Mouse (Mus musculus) liver, adult 2 months (tissue): ENCODE results near the gene Napepld. TPM values are rescaled to one million over a fixed set of nuclear protein-coding genes. Genes with fewer than 3 reads are reported as not detected.
"Not testable (repeated sequence)": the region's sequence is repeated elsewhere in the genome, so short reads cannot be mapped to it uniquely, and the experiment has no call there.

Experiments used
- DNase-seq: peaks from one replicate; pipeline ENCODE4 v3.0.0-alpha.2; 2011; ENCODE audit warnings: low read depth, low spot score; ENCODE audit errors: extremely low read depth
- H3K27ac ChIP-seq: fragments of 200-500 bp; replicated peaks from 2 replicates; pipeline ENCODE4 v1.5.1; 2012; ENCODE audit warnings: low read depth, mild to moderate bottlenecking, control low read depth, inconsistent platforms, low read length; ENCODE audit not compliant: insufficient read depth
- H3K27me3 ChIP-seq: fragments of 200-500 bp; 2 replicates; pipeline ENCODE4 v1.6.1; 2012; ENCODE audit warnings: mild to moderate bottlenecking, moderate library complexity, low read length, inconsistent platforms; ENCODE audit not compliant: control insufficient read depth, insufficient read depth
- H3K36me3 ChIP-seq: fragments of 200-500 bp; 2 replicates; pipeline ENCODE4 v1.6.1; 2012; ENCODE audit warnings: low read length, inconsistent platforms; ENCODE audit not compliant: control insufficient read depth, insufficient read depth
- H3K4me1 ChIP-seq: fragments of 200-500 bp; 2 replicates; pipeline ENCODE4 v1.6.1; 2011; ENCODE audit warnings: low read length; ENCODE audit not compliant: control insufficient read depth, insufficient read depth
- H3K4me3 ChIP-seq: fragments of 200-500 bp; 2 replicates; pipeline ENCODE4 v1.5.1; 2011; ENCODE audit warnings: low read depth, mild to moderate bottlenecking, control low read depth, low read length, moderate library complexity; ENCODE audit not compliant: insufficient read depth
- H3K79me2 ChIP-seq: fragments of 200-500 bp; 2 replicates; pipeline ENCODE4 v1.6.1; 2012; ENCODE audit warnings: inconsistent platforms, mild to moderate bottlenecking, low read length, moderate library complexity; ENCODE audit not compliant: control insufficient read depth, insufficient read depth
- H3K9ac ChIP-seq: fragments of 200-500 bp; 2 replicates; pipeline ENCODE4 v1.6.1; 2012; ENCODE audit warnings: low read depth, mild to moderate bottlenecking, control low read depth, inconsistent platforms, low read length
- CTCF ChIP-seq: fragments of 200-500 bp; IDR thresholded peaks from 2 replicates; pipeline ENCODE4 v1.5.1; 2011; ENCODE audit warnings: low read depth, low read length, control low read depth
- POLR2A ChIP-seq: fragments of 200-500 bp; IDR thresholded peaks from 2 replicates; pipeline ENCODE4 v1.6.1; 2011; ENCODE audit warnings: low read length, control low read depth; ENCODE audit not compliant: insufficient read depth; ENCODE audit errors: extremely low read depth
- WGBS: fragments of 180-500 bp; shearing (Covaris S2); methylation state at CpG from one replicate; pipeline ENCODE4 v1.1.7; 2018; 5-methylcytosine and 5-hydroxymethylcytosine counted together
- polyA plus RNA-seq: library from polyadenylated mRNA; depleted of rRNA; stranded (reverse); fragments of >200 nt; gene quantifications from 2 replicates; pipeline ENCODE4 v1.2.3, GENCODE M21; 2012
- total RNA-seq: library from RNA; depleted of rRNA; stranded (reverse); fragments of >200 nt; gene quantifications from 2 replicates; pipeline ENCODE4 v1.2.3, GENCODE M21; 2014

Napepld gene
- total and polyA plus RNA-seq, 2 experiments: 0.40 to 0.83 TPM

DNA sequence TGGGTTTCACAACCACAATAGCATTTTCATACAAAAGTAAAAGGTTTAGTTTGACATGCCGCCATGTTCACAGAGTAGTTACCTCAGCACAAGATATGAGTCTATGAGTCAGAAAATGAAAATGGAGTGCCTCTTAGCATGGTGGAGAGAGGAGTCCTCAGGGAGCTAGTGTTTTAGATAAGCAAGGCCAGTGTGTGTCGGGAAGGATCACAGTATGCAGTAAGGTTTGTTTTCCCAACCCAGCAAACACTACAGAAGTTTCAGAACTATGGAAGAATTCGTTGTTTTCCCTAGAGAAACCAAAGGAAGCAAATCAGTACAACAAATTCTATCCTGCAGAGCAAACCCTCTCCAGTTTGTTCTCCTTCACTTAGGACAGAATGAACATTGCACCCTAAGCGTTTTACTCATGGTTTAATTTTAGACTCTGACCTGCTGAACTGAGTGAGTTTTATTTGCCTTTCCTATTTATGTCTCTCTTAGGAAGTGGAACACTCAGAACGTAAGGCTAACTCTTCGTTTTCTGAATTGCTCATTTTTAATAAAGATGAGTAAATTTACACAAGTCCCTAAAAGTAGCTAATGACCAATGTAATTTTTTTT is 1.8 kb upstream of the Napepld start:
- H3K36me3 ChIP-seq: no peaks in the 10 kb centered on the region
- H3K27ac ChIP-seq: peak overlapping the region; percentile 57
- DNase-seq: peak; percentile 86
- no peak overlapping the region for H3K4me3 ChIP-seq
- TF ChIP-seq POLR2A (no peak), CTCF (no peak)
- 30% methylated on average over 6 of the region's 6 CpGs for WGBS
- no peak overlapping the region for H3K9ac ChIP-seq
- H3K79me2 ChIP-seq: no peaks in the 10 kb centered on the region
- peaks cover 5% of the 10 kb centered on the region for H3K4me1 ChIP-seq
- no peaks in the 10 kb centered on the region for H3K27me3 ChIP-seq

DNA sequence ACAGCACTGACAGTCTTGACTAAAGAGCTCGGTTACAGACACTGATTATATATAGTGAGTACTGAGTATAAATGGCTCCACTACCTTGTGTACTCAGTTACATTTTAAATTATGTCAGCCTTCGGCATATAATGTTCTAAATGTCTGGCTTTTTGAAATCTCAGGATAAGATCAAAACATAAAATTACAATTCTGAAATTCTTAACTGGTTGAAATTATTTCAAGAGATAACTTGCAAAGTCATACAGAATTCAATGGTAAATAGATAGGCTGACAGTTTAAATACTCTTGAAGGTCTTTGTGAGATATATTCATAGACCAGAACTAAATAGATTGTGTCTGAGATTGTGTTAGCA is 791 bp upstream of the Napepld start:
- 39% methylated on average over 2 of the region's 2 CpGs for WGBS
- Histone ChIP-seq H3K4me1 (peaks cover 5% of the 10 kb centered on the region), H3K9ac (no peak overlapping the region), H3K4me3 (peak overlapping the region; percentile 83), H3K27me3 (no peaks in the 10 kb centered on the region), H3K79me2 (no peaks in the 10 kb centered on the region), H3K36me3 (no peaks in the 10 kb centered on the region), H3K27ac (peak overlapping the region; percentile 98; the same call in 1 of the 2 replicates)
- TF ChIP-seq POLR2A: no peak
- TF ChIP-seq CTCF: no peak
- no peak for DNase-seq

DNA sequence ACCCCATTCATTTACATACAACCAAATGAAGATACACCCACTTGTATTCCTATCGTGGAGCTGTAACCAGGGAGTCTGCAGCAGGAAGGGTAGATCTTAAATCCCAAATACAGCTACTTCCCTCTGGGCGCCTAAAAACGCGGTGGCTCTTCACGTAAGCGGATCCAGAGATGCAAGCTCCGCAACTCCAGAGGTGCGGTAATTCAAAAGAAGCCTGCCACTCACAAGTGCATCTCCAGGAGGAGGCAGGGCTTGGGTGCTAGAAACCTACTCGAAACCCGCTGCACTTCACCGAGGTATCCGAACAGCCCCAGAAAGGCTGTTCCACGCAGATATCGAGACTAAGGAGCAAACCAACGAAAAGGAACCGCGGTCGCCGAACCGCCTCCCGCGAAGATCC is 262 bp downstream of the Napepld start:
- TF ChIP-seq POLR2A (no peak), CTCF (no peak)
- no peaks in the 10 kb centered on the region for H3K79me2 ChIP-seq
- no peaks in the 10 kb centered on the region for H3K36me3 ChIP-seq
- peaks cover 5% of the 10 kb centered on the region for H3K4me1 ChIP-seq
- H3K27me3 ChIP-seq: no peaks in the 10 kb centered on the region
- H3K4me3 ChIP-seq: peak overlapping the region; percentile 58
- H3K27ac ChIP-seq: no peak overlapping the region
- under 1% methylated on average over 22 of the region's 22 CpGs for WGBS
- DNase-seq: no peak
- H3K9ac ChIP-seq: peak overlapping the region; percentile 63

DNA sequence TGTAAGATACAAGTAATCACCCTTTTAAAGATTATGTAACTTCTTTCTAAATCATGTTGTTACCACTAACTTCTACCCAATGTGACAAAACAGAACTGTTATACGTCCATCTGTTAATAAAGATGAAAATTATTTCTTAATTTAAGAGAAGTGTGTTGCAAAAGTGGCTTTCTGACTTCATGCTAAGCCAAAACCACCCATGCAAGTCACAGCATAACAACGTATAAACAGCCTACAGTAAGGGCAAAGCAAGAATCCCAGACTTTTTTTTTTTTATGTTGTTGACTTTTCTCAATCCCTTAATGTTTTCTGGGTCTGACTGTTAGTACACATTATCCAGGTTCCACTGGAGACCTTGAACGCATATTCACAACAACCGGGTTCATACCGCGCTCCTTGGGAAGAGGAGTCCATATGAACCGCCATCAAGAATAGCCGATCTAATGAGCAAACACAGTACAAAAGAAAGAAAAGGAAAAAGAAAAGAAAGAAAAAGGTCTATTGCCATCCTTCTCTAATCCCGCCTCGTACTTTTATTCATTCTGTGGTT is 849 bp downstream of the Napepld start:
- WGBS: 28% methylated on average over 10 of the region's 10 CpGs
- Histone ChIP-seq H3K27ac (no peak overlapping the region), H3K9ac (no peak overlapping the region), H3K36me3 (no peaks in the 10 kb centered on the region), H3K79me2 (no peaks in the 10 kb centered on the region), H3K27me3 (no peaks in the 10 kb centered on the region), H3K4me3 (no peak overlapping the region), H3K4me1 (peaks cover 5% of the 10 kb centered on the region)
- no peak for DNase-seq
- TF ChIP-seq POLR2A: no peak
- TF ChIP-seq CTCF: no peak

DNA sequence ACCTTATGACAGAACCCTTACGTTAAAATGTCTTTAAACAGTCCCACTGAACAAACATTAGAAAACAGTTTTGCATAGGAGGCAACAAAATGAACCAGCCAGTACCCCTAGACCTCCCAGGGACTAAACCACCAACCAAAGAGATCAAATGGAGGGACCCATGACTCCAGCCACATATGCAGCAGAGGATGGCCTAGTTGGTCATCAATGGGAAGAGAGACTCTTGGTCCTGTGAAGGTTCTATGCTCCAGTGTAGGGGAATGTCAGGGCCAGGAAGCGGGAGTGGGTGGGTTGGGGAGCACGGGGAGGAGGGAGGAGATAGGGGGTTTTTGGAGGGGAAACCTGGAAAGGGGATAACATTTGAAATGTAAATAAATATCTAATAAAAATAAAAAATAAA is 1.6 kb downstream of the Napepld start:
- WGBS: 96% methylated on average over 3 of the region's 3 CpGs
- H3K4me1 ChIP-seq, DNase-seq: not testable (repeated sequence)

DNA sequence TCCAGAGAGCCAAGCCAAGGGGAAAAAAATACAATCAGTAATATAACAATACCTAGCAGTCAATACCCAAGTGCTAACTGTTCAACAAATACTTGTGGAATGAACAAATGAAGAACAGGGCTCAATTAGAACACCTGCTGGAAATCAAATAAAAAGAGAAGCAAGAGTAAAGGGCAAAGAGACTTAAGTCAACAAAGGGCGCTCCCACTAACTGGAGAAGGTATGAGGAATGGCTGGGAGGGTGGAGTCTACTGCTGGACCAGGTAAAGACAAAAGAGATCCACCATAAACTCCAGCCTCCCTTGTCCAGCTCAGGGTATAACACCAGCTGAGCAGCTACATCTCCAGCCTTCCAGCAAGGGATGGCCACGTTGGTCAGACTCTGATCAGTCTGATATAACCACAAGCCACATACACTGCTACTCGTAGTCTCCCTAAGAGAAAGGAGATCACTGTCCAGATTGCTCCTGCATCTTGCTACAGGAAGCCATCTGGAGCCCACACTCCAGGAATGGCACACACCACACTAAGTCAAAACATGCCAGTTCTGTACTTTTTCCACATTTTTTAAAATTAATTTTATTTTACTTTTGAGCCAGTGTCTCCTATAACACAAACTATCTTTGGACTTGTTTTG is 6.2 kb downstream of the Napepld start:
- Histone ChIP-seq H3K9ac (no peak overlapping the region), H3K4me3 (no peak overlapping the region), H3K4me1 (no peaks in the 10 kb centered on the region), H3K36me3 (no peaks in the 10 kb centered on the region), H3K27ac (no peak overlapping the region), H3K79me2 (no peaks in the 10 kb centered on the region), H3K27me3 (no peaks in the 10 kb centered on the region)
- DNase-seq: no peak
- TF ChIP-seq POLR2A: no peak
- TF ChIP-seq CTCF: no peak
- 63% methylated on average over 3 of the region's 3 CpGs for whole genome bisulfite sequencing

More for the DNA sequence above, 1.6 kb downstream of the Napepld start:
- not testable (repeated sequence) for H3K27ac ChIP-seq, H3K27me3 ChIP-seq, H3K4me3 ChIP-seq, H3K9ac ChIP-seq, H3K79me2 ChIP-seq, H3K36me3 ChIP-seq
